In the genomic region with DNA sequence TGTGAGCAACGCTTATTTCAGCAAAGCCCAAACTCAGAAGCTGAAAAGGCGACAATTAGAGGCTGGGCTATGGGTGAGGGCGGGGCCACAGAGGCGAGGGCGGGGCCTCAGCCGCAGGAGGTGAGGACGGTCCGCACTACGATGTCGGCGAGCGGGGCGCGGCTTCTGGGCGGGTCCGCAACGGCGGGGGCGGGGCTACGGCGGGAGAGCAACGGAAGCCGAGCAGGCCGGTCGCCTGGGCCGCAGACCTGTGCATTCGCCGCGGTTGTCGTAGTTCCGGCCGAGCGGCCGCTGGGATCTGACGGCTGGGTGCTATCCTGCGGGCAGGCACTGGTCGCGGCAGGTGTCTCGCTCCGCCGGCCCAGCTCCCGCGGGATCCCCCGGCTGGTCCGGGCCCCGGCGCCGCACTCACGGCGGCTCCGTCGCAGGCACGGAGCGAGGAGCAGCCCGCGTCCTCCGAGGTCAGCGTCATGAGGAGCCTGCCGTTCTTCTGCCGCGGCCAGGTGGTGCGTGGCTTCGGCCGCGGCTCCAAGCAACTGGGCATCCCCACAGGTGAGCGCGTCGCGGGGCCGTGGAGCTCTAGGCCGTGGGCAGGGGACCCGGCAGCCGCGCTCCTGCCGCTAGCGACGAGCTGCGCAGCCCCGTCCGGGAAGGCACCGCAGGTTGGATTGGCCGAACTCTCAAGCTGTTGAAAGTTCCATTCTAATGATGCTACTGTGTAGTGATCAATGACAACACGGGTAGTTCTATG, we compare ENCODE assay signal across 7 mouse cellular contexts. TPM values are rescaled to one million over a fixed set of nuclear protein-coding genes. Genes with fewer than 3 reads are reported as not detected.
DNase-seq lines count a peak whose midpoint lies in the region; ATAC-seq lines count a peak whose summit lies in the region.

A gene (plus strand): TSS at position 203 of the 751 bp plus-strand sequence.

- under 1% methylated on average over 83 of the region's 83 CpGs for WGBS in intestine, embryonic 16.5 days
- under 1% methylated on average over 67 of the region's 83 CpGs for WGBS in midbrain, embryonic 11.5 days

- peak; percentile 98 for ATAC-seq in intestine, embryonic 16.5 days
- peak; percentile 99 for ATAC-seq in midbrain, embryonic 11.5 days (ENCODE audit: low FRiP score)

- peak within 1 kb of the TSS; percentile 78 for H3K27ac ChIP-seq in intestine, embryonic 16.5 days (ENCODE audit: low read length)
- H3K27ac ChIP-seq in midbrain, embryonic 11.5 days (ENCODE audit: low read depth, low read length): no peak within 1 kb of the TSS

- H3K27me3 ChIP-seq in intestine, embryonic 16.5 days (replicated peaks; ENCODE audit: control insufficient read depth, insufficient read depth, low read length): no peaks in the 10 kb centered on the region
- peaks cover 10% of the 10 kb centered on the region; the same call in 1 of the 2 replicates for H3K27me3 ChIP-seq in midbrain, embryonic 11.5 days (ENCODE audit: control insufficient read depth, insufficient read depth, low read length)

- H3K9me3 ChIP-seq in intestine, embryonic 16.5 days (ENCODE audit: control insufficient read depth, low read length): no peaks in the 10 kb centered on the region
- no peaks in the 10 kb centered on the region for H3K9me3 ChIP-seq in midbrain, embryonic 11.5 days (ENCODE audit: control insufficient read depth, low read length)

- peaks cover 6% of the 10 kb centered on the region; the same call in 1 of the 2 replicates for H3K4me1 ChIP-seq in intestine, embryonic 16.5 days (ENCODE audit: control insufficient read depth, insufficient read depth, low read length)
- peaks cover 2% of the 10 kb centered on the region; the same call in 1 of the 2 replicates for H3K4me1 ChIP-seq in midbrain, embryonic 11.5 days (ENCODE audit: control insufficient read depth, insufficient read depth, low read length)

- intact Hi-C loops in gastrocnemius, postnatal 36 days (cut with DNase I): no loop called here
- intact Hi-C loops in left cerebral cortex, postnatal 36 days (cut with DNase I): no loop called here

- peak within 1 kb of the TSS; percentile 92 for H3K9ac ChIP-seq in intestine, embryonic 16.5 days (ENCODE audit: low read depth, low read length)
- peak within 1 kb of the TSS; percentile 75 for H3K9ac ChIP-seq in midbrain, embryonic 11.5 days (ENCODE audit: low read length)

- peak within 1 kb of the TSS; percentile 53 for H3K4me2 ChIP-seq in intestine, embryonic 16.5 days (ENCODE audit: low read depth, low read length)
- H3K4me2 ChIP-seq in midbrain, embryonic 11.5 days: peak within 1 kb of the TSS; percentile 54

- DNase-seq in adrenal gland, adult 18-20 months (ENCODE audit: low spot score in 2 of 2): peak; percentile 91 to 94
- DNase-seq in embryo, embryonic 11 days: peak; percentile 95
- peak; percentile 85 to 92 for DNase-seq in gastrocnemius, postnatal 36 days
- peak; percentile 87 to 90 for DNase-seq in left cerebral cortex, postnatal 36 days (ENCODE audit: low spot score in 2 of 2)
- peak; percentile 99 for DNase-seq in midbrain, embryonic 11.5 days (ENCODE audit: low spot score, missing footprints)
- DNase-seq in skeletal muscle tissue, adult 2 months (ENCODE audit: low read depth, low spot score): peak; percentile 82

- H3K4me3 ChIP-seq in intestine, embryonic 16.5 days (ENCODE audit: low read length): peak within 1 kb of the TSS; percentile 88
- H3K4me3 ChIP-seq in midbrain, embryonic 11.5 days (ENCODE audit: low read depth, low read length): peak within 1 kb of the TSS; percentile 71

- H3K36me3 ChIP-seq in intestine, embryonic 16.5 days (ENCODE audit: control insufficient read depth, insufficient read depth, low read length): no peaks in the 10 kb centered on the region
- H3K36me3 ChIP-seq in midbrain, embryonic 11.5 days (ENCODE audit: control insufficient read depth, insufficient read depth, low read length): no peaks in the 10 kb centered on the region

RNA-seq across cellular contexts. Expression of the gene that starts here (rescaled TPM):
- total RNA-seq in adrenal gland, adult 18-20 months (2021): 100 to 1,000 TPM in 1 of 2 experiments, 10 to 100 TPM in 1; 74.3 to 417 TPM
- 10 to 100 TPM; 60.5 to 64.7 TPM for total RNA-seq in gastrocnemius, postnatal 36 days (2021)
- polyA plus RNA-seq in intestine, embryonic 16.5 days (2015; fragmentation: Nextera tagmentation; extraction: Ambion mirVana): 118 and 135 TPM in 2 replicates
- total RNA-seq in left cerebral cortex, postnatal 36 days (2021): 10 to 100 TPM; 57.0 to 64.5 TPM
- 70.4 and 81.3 TPM in 2 replicates for polyA plus RNA-seq in midbrain, embryonic 11.5 days (2014; fragmentation: Nextera tagmentation; extraction: Ambion mirVana)
